Mouse (Mus musculus) bone marrow macrophage, adult 2 months (primary cell): ENCODE data around the gene Cxcr5. TPM values are rescaled to one million over a fixed set of nuclear protein-coding genes. Genes with fewer than 3 reads are reported as not detected.
A peak's percentile ranks its signal among the peaks of the same experiment; 100 is the strongest.

ENCODE experiments used
- H3K27ac ChIP-seq: 2 replicates; pipeline ENCODE4 v1.5.1; 2012; ENCODE audit warnings: low read depth, low read length; ENCODE audit not compliant: insufficient read depth
- H3K4me1 ChIP-seq: 2 replicates; pipeline ENCODE4 v1.6.1; 2012; ENCODE audit warnings: low read length; ENCODE audit not compliant: control insufficient read depth, insufficient read depth
- H3K4me3 ChIP-seq: 2 replicates; pipeline ENCODE4 v1.5.1; 2012; ENCODE audit warnings: mild to moderate bottlenecking, low read length, moderate library complexity; ENCODE audit not compliant: insufficient read depth
- CTCF ChIP-seq: IDR thresholded peaks from 2 replicates; pipeline ENCODE4 v1.5.1; 2012; ENCODE audit warnings: low read depth, mild to moderate bottlenecking, low read length, moderate library complexity
- POLR2A ChIP-seq: IDR thresholded peaks from 2 replicates; pipeline ENCODE4 v1.6.1; 2012; ENCODE audit warnings: mild to moderate bottlenecking, low read depth, low read length, borderline replicate concordance
- polyA plus RNA-seq: library from polyadenylated mRNA; stranded (reverse); fragments of >200 nt; gene quantifications from 2 replicates; pipeline ENCODE4 v1.2.4, GENCODE M21; 2012; ENCODE audit not compliant: missing spikeins, insufficient read depth, insufficient read length

The Cxcr5 gene
- polyA plus RNA-seq, 1 experiment, result not detected

GRCm38 (mm10) chr9:44510355-44510871 is 51.3 kb downstream of the Cxcr5 start:
- no peak overlapping the region for H3K4me3 ChIP-seq
- peaks cover 39% of the 10 kb centered on the region for H3K4me1 ChIP-seq
- TF ChIP-seq CTCF (no peak), POLR2A (no peak)
- no peak overlapping the region for H3K27ac ChIP-seq

GRCm38 (mm10) chr9:44509487-44510354 is 52.0 kb downstream of the Cxcr5 start:
- H3K4me3 ChIP-seq, result peak overlapping the region; percentile 28; the same call in 1 of the 2 replicates

GRCm38 (mm10) chr9:44508721-44509486 is 52.8 kb downstream of the Cxcr5 start:
- Histone ChIP-seq H3K27ac (no peak overlapping the region), H3K4me3 (no peak overlapping the region), H3K4me1 (peaks cover 31% of the 10 kb centered on the region)
- TF ChIP-seq CTCF (no peak), POLR2A (no peak)

More at GRCm38 (mm10) chr9:44509487-44510354, 52.0 kb downstream of the Cxcr5 start:
- TF ChIP-seq CTCF (no peak; the same call in 1 of the 2 replicates), POLR2A (no peak)
- H3K4me1 ChIP-seq, result peaks cover 38% of the 10 kb centered on the region
- no peak overlapping the region for H3K27ac ChIP-seq

- peaks cover 24% of the 10 kb centered on the region for H3K4me1 ChIP-seq
Measured at GRCm38 (mm10) chr9:44508124-44508619, 53.5 kb downstream of the Cxcr5 start.

GRCm38 (mm10) chr9:44507345-44507744 is 54.3 kb downstream of the Cxcr5 start:
- TF ChIP-seq CTCF, result no peak
- TF ChIP-seq POLR2A, result no peak
- Histone ChIP-seq H3K4me1 (peaks cover 16% of the 10 kb centered on the region), H3K4me3 (no peak overlapping the region), H3K27ac (no peak overlapping the region)

More at GRCm38 (mm10) chr9:44508124-44508619, 53.5 kb downstream of the Cxcr5 start:
- Histone ChIP-seq H3K27ac (no peak overlapping the region), H3K4me3 (no peak overlapping the region)
- TF ChIP-seq POLR2A (no peak), CTCF (no peak)

- no peak overlapping the region for H3K4me3 ChIP-seq
Measured at GRCm38 (mm10) chr9:44506566-44506965, 55.1 kb downstream of the Cxcr5 start.

DNA sequence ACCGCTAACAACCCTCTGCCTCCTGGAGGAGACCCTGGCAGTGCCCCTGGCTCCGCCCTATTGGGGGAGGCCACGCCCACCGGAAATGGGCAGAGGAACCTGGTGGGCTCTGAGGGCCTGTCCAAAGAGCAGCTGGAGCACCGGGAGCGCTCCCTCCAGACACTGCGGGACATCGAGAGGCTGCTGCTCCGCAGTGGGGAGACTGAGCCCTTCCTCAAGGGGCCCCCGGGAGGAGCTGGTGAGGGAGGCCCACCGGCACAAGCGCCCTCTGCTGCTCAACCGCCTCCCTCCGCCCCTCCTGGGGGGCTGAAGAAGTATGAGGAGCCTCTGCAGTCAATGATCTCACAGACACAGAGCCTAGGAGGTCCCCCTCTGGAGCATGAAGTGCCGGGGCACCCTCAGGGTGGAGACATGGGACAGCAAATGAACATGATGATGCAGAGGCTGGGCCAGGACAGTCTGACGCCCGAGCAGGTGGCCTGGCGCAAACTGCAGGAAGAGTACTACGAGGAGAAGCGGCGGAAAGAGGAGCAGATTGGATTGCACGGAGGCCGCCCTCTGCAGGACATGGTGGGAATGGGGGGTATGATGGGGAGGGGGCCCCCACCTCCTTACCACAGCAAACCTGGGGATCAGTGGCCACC is 55.7 kb downstream of the Cxcr5 start:
- no peak overlapping the region for H3K4me3 ChIP-seq
- TF ChIP-seq CTCF, result no peak
- no peak for TF ChIP-seq POLR2A
- H3K4me1 ChIP-seq, result peaks cover 3% of the 10 kb centered on the region; the same call in 1 of the 2 replicates
- H3K27ac ChIP-seq, result no peak overlapping the region

More at GRCm38 (mm10) chr9:44506566-44506965, 55.1 kb downstream of the Cxcr5 start:
- TF ChIP-seq CTCF, result no peak
- no peak for TF ChIP-seq POLR2A
- H3K4me1 ChIP-seq, result peaks cover 9% of the 10 kb centered on the region
- no peak overlapping the region for H3K27ac ChIP-seq

DNA sequence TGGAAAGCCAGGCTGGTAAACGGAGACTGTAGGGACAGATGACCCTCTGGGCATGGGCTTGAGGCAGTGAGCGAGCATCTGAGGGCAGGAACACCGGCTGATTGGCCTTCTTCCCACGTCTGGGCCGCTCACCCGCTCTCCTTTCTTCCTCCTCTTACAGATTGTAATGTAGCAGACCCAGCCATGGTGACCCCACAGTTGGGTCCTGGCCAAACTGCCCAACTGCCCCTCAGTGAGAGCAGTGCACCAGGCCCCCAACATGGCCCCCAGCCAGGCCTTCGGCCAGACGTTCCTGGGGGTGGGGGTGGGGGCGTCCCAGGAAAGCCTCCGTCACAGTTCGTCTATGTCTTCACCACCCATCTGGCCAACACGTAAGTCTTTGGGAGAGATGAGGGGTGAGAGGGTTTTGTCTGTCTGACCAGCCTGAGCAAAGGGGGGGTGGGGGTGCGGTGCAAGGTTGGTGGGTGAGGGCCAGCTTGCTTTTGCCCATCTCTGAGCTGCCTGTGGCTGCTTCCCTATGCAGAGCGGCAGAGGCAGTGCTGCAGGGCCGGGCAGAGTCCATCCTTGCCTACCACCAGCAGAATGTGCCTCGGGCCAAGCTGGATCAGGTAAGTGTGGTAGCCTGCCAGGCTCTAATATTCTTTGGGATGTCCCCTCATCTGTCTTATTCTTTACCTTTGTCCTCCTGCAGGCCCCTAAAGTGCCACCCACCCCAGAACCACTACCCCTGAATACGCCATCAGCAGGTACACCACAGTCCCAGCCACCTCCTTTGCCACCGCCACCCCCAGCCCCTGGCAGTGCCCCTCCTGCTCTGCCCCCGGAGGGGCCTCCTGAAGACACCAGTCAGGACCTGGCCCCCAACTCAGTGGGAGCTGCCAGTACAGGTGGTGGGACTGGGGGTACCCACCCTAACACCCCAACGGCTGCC is 56.5 kb downstream of the Cxcr5 start:
- TF ChIP-seq POLR2A, result no peak
- TF ChIP-seq CTCF, result no peak
- no peak overlapping the region for H3K4me3 ChIP-seq
- H3K27ac ChIP-seq, result no peak overlapping the region
- no peaks in the 10 kb centered on the region for H3K4me1 ChIP-seq

- no peak overlapping the region for H3K27ac ChIP-seq
- TF ChIP-seq POLR2A, result no peak
- TF ChIP-seq CTCF, result peak; percentile 99
- H3K4me3 ChIP-seq, result no peak overlapping the region
- peaks cover 3% of the 10 kb centered on the region for H3K4me1 ChIP-seq
Measured at GRCm38 (mm10) chr9:44502006-44502405, 59.7 kb downstream of the Cxcr5 start.
